Mouse (Mus musculus) limb, embryonic 13.5 days (tissue): Measurements from ENCODE around the gene H2-T23. TPM values are rescaled to one million over a fixed set of nuclear protein-coding genes. Genes with fewer than 3 reads are reported as not detected.
A peak's percentile ranks its signal among the peaks of the same experiment; 100 is the strongest.
"Not testable (repeated sequence)": the region's sequence is repeated elsewhere in the genome, so short reads cannot be mapped to it uniquely, and the experiment has no call there.

Experiments
- ATAC-seq: fragments of 200-750 bp; cut with Nextera tagmentation; 2 replicates; pipeline ENCODE4 v1.8.0; 2017; ENCODE audit warnings: low read depth, moderate number of reproducible peaks, moderate TSS enrichment; ENCODE audit not compliant: low FRiP score
- H3K27ac ChIP-seq: fragments of 300-500 bp; sonication (generic); 2 replicates; pipeline ENCODE4 v1.5.1; 2015; ENCODE audit warnings: inconsistent platforms, mild to moderate bottlenecking, moderate library complexity
- H3K27me3 ChIP-seq: fragments of 300-500 bp; sonication (generic); 2 replicates; pipeline ENCODE4 v1.6.1; 2015; ENCODE audit warnings: mild to moderate bottlenecking, inconsistent platforms
- H3K36me3 ChIP-seq: fragments of 300-500 bp; sonication (generic); 2 replicates; pipeline ENCODE4 v1.6.1; 2015; ENCODE audit warnings: inconsistent platforms, mild to moderate bottlenecking, moderate library complexity
- H3K4me1 ChIP-seq: fragments of 300-500 bp; sonication (generic); 2 replicates; pipeline ENCODE4 v1.6.1; 2015; ENCODE audit warnings: inconsistent platforms
- H3K4me2 ChIP-seq: fragments of 300-500 bp; sonication (generic); replicated peaks from 2 replicates; pipeline ENCODE4 v1.6.1; 2015; ENCODE audit warnings: inconsistent platforms, mild to moderate bottlenecking, moderate library complexity
- H3K4me3 ChIP-seq: fragments of 300-500 bp; sonication (generic); 2 replicates; pipeline ENCODE4 v1.5.1; 2015; ENCODE audit warnings: moderate library complexity, mild to moderate bottlenecking, inconsistent platforms
- H3K9ac ChIP-seq: fragments of 300-500 bp; sonication (generic); 2 replicates; pipeline ENCODE4 v1.6.1; 2015; ENCODE audit warnings: mild to moderate bottlenecking, inconsistent platforms
- H3K9me3 ChIP-seq: fragments of 300-500 bp; sonication (generic); 2 replicates; pipeline ENCODE4 v1.6.1; 2016; ENCODE audit warnings: inconsistent platforms
- WGBS: fragments of 180-500 bp; shearing (Covaris S2); methylation state at CpG from one replicate; pipeline ENCODE4 v1.1.7; 2015; 5-methylcytosine and 5-hydroxymethylcytosine counted together
- polyA plus RNA-seq: library from polyadenylated mRNA; unstranded; fragments of >200 nt; fragmentation: Nextera tagmentation; extraction: Ambion mirVana; gene quantifications from 2 replicates; pipeline ENCODE4 v1.2.1, GENCODE M21; 2015

The H2-T23 gene
- polyA plus RNA-seq, 1 experiment from 2014 or later = 7.3 TPM

GRCm38 (mm10) chr17:36021309-36021708 is 11.3 kb downstream of the H2-T23 start:
- no peak overlapping the region for H3K4me3 ChIP-seq
- H3K9me3 ChIP-seq = no peaks in the 10 kb centered on the region
- 94% methylated on average over 1 of the region's 1 CpGs for WGBS
- H3K27me3 ChIP-seq = no peaks in the 10 kb centered on the region
- H3K4me2 ChIP-seq = peak overlapping the region; percentile 36; the same call in 1 of the 2 replicates
- no peak overlapping the region for H3K27ac ChIP-seq
- H3K4me1 ChIP-seq = peaks cover 5% of the 10 kb centered on the region; the same call in 1 of the 2 replicates
- no peak for ATAC-seq
- H3K36me3 ChIP-seq = no peaks in the 10 kb centered on the region
- no peak overlapping the region for H3K9ac ChIP-seq

- Histone ChIP-seq H3K4me2 (peak within 1 kb of the TSS; percentile 36; the same call in 1 of the 2 replicates), H3K4me1 (peaks cover 5% of the 10 kb centered on the region; the same call in 1 of the 2 replicates), H3K36me3 (0 out of 2 replicates have a peak, but pooled peaks cover 5% of the 10 kb centered on the region), H3K27me3 (no peaks in the 10 kb centered on the region), H3K27ac (no peak within 1 kb of the TSS; the same call in 1 of the 2 replicates), H3K9me3 (no peaks in the 10 kb centered on the region), H3K9ac (no peak within 1 kb of the TSS), H3K4me3 (no peak within 1 kb of the TSS)
- peak; percentile 40; the same call in 1 of the 2 replicates for ATAC-seq
- 42% methylated on average over 15 of the region's 15 CpGs for WGBS
Observed at GRCm38 (mm10) chr17:36020191-36021073, 12.2 kb downstream of the H2-T23 start, which contains the start of gene H2-T24. TSS of gene H2-T24 (minus strand) at chr17:36020560.

GRCm38 (mm10) chr17:36019519-36019918 is 13.1 kb downstream of the H2-T23 start:
- Histone ChIP-seq H3K4me1 (peaks cover 5% of the 10 kb centered on the region; the same call in 1 of the 2 replicates), H3K4me2 (no peak overlapping the region), H3K36me3 (peaks cover 14% of the 10 kb centered on the region), H3K27ac (no peak overlapping the region), H3K27me3 (no peaks in the 10 kb centered on the region), H3K4me3 (no peak overlapping the region), H3K9me3 (no peaks in the 10 kb centered on the region), H3K9ac (no peak overlapping the region)
- WGBS = 74% methylated on average over 3 of the region's 3 CpGs
- ATAC-seq = no peak

DNA sequence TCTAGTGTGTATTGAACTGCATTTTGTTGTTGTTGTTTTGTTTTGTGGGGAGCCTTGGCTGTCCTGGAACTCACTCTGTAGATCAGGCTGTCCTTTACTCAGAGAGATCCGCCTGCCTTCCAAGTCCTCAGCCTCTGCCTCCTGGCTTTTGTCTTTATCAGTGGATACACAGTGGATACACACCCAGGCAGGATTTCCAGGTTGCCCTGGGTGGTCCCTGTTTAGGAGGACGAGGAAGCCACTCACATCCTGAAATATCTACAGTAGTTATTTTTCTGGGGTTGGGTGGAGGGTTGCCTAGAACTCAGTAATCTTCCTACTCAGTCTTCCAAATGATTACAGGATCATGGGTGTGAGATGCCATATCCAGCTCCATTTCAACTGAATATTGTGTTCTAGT is 13.7 kb downstream of the H2-T23 start:
- peaks cover 19% of the 10 kb centered on the region for H3K36me3 ChIP-seq
- no peak overlapping the region for H3K4me2 ChIP-seq
- H3K27me3 ChIP-seq = no peaks in the 10 kb centered on the region
- no peaks in the 10 kb centered on the region for H3K9me3 ChIP-seq
- 75% methylated on average over 2 of the region's 2 CpGs for WGBS
- peaks cover 5% of the 10 kb centered on the region; the same call in 1 of the 2 replicates for H3K4me1 ChIP-seq
- H3K9ac ChIP-seq = no peak overlapping the region
- H3K4me3 ChIP-seq = no peak overlapping the region
- no peak for ATAC-seq
- no peak overlapping the region for H3K27ac ChIP-seq

DNA sequence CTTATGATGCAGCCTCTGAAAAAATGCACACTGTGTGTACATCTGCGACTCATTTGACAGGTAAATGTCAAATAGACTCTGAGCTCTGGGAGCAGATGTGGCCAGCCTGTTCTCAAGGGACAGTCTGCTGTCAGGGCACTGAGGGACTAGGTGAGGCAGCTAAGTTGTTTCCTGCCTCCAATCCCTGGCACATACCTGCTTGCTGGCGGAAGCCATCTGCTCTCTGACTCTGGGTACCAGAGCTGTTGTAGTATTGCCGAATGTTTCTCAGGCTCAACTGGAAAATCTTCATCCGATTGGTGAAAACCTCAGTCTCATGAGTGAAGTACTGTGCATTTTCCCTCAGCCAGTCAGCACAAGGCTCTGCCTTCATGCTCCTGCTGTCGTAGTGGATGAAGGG is 15.6 kb downstream of the H2-T23 start:
- no peak overlapping the region for H3K4me2 ChIP-seq
- no peaks in the 10 kb centered on the region for H3K9me3 ChIP-seq
- no peaks in the 10 kb centered on the region for H3K27me3 ChIP-seq
- H3K9ac ChIP-seq = no peak overlapping the region
- peaks cover 19% of the 10 kb centered on the region for H3K36me3 ChIP-seq
- no peak overlapping the region for H3K27ac ChIP-seq
- peaks cover 5% of the 10 kb centered on the region; the same call in 1 of the 2 replicates for H3K4me1 ChIP-seq
- no peak for ATAC-seq
- WGBS = 86% methylated on average over 5 of the region's 5 CpGs
- H3K4me3 ChIP-seq = no peak overlapping the region

DNA sequence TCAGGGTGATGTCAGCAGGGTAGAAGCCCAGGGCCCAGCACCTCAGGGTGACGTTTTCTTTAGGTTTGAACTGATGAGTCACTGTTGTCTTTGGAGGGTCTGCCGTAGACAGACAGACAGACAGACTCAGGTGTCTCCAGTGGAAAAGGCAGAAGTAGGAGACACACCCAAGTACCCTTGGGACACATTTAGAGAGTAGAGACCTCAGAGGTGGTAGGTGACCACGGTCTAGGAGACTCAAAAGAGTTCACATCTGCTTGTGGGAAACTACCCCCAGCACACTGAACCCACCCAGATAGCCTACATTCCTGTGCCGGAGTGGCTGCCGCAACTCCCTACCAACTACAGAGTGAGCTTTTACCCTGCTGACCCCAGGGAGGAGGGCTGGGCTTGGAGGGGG is 17.7 kb downstream of the H2-T23 start:
- Histone ChIP-seq H3K36me3 (peaks cover 19% of the 10 kb centered on the region), H3K9me3 (no peaks in the 10 kb centered on the region), H3K9ac (no peak overlapping the region), H3K27me3 (no peaks in the 10 kb centered on the region), H3K4me3 (no peak overlapping the region), H3K4me2 (no peak overlapping the region), H3K4me1 (no peaks in the 10 kb centered on the region), H3K27ac (no peak overlapping the region)
- no peak for ATAC-seq
- WGBS = 96% methylated on average over 5 of the region's 5 CpGs

DNA sequence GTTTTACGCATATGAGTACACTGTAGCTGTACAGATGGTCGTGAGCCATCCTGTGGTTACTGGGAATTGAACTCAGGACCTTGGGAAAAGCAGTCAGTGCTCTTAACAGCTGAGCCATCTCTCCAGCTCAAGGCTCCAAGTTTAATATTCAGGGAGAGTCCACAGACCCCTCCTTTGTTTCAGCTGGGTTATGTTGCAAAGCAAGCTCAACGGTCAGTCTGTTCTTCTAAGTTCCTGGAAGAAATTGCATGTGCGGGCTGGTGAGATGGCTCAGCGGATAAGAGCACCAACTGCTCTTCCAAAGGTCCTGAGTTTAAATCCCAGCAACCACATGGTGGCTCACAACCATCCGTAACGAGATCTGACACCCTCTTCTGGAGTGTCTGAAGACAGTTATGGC is 28.2 kb downstream of the H2-T23 start:
- not testable (repeated sequence) for H3K9me3 ChIP-seq, H3K27me3 ChIP-seq, ATAC-seq, H3K9ac ChIP-seq, H3K4me2 ChIP-seq, H3K4me1 ChIP-seq, H3K4me3 ChIP-seq, H3K27ac ChIP-seq
- peaks cover 11% of the 10 kb centered on the region for H3K36me3 ChIP-seq
- 95% methylated on average over 7 of the region's 7 CpGs for WGBS

DNA sequence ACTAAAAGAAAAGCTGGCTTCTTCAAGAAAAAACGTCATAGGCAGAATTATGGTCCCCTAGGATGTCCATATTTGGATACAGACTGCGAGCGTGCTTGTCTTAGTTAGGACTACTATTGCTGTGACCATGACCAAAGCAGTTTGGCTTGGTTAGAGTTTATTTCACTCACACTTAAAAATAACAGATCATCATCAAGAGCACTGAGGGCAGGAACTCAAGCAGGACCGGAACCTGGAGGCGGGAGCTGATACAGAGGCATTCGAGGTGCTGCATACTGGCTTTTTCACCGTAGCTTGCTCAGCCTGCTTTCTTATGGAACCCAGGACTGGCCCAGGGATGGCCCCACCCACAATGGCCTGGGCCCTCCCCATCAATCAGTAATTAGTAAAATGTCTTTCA is 29.3 kb downstream of the H2-T23 start:
- H3K27ac ChIP-seq = no peak overlapping the region
- H3K4me3 ChIP-seq = no peak overlapping the region
- H3K27me3 ChIP-seq = no peaks in the 10 kb centered on the region
- H3K9me3 ChIP-seq = peaks cover 6% of the 10 kb centered on the region; the same call in 1 of the 2 replicates
- H3K4me2 ChIP-seq = no peak overlapping the region
- H3K9ac ChIP-seq = no peak overlapping the region
- WGBS = 92% methylated on average over 7 of the region's 7 CpGs
- no peak for ATAC-seq
- peaks cover 11% of the 10 kb centered on the region for H3K36me3 ChIP-seq
- H3K4me1 ChIP-seq = no peaks in the 10 kb centered on the region

DNA sequence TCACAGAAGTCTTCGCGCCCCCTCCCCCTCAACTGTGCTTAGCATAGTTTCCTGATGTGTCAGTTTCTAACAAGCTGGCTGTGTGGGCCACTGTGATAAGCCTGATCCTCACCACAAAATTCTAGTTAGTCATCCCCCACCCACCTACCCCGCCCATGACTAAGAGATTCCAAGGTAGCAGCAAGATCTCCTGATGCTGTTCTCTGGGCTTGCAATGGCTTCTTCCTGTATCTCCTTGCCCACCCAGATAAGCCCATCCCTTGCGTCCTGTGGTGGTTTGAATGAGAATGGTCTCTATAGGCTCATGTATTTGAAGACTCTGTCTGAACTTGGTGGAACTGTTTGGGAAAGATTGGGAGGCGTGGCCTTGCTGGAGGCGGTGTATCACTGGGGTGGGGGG is 30.7 kb downstream of the H2-T23 start:
- no peak overlapping the region for H3K4me3 ChIP-seq
- WGBS = 96% methylated on average over 6 of the region's 6 CpGs
- ATAC-seq = no peak
- no peak overlapping the region for H3K4me2 ChIP-seq
- H3K27me3 ChIP-seq = no peaks in the 10 kb centered on the region
- H3K27ac ChIP-seq = no peak overlapping the region
- peaks cover 6% of the 10 kb centered on the region; the same call in 1 of the 2 replicates for H3K9me3 ChIP-seq
- peaks cover 5% of the 10 kb centered on the region; the same call in 1 of the 2 replicates for H3K4me1 ChIP-seq
- no peak overlapping the region for H3K9ac ChIP-seq
- H3K36me3 ChIP-seq = peaks cover 11% of the 10 kb centered on the region

DNA sequence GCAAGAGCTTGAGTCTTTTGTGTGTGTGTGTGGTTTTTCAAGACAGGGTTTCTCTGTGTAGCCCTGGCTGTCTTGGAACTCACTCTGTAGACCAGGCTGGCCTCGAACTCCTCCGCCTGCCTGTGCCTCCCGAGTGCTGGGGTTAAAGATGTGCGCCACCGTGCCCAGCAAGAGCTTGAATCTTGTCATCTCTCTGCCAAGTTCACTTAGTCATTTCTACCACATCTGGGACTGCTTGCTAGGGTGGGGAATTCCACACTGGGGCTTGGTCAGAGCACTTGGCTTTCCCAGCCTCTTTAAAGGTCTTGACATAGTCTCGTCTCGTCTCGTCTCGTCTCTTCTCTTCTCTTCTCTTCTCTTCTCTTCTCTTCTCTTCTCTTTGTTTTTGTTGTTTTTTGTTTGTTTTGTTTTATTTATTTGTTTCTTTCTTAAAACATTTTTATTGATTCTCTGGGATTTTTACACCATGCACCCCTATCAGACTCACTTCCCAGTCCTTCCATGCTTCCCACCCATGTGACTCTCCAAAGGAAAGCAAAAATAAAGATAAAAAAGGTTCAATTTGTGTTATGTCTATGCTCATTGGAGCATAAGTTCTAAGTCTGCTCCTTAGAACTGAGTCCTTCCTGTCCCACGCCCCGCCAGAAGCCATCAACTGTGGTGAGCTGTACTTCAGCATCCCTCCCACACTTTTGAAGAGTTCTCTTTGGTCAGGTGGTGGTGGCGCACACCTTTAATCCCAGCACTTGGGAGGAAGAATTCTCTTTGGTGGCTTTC is 31.3 kb downstream of the H2-T23 start:
- 92% methylated on average over 12 of the region's 12 CpGs for WGBS

GRCm38 (mm10) chr17:36000349-36000748 is 32.3 kb downstream of the H2-T23 start:
- Histone ChIP-seq H3K36me3 (no peaks in the 10 kb centered on the region), H3K27me3 (no peaks in the 10 kb centered on the region), H3K9ac (no peak overlapping the region), H3K27ac (no peak overlapping the region), H3K9me3 (no peaks in the 10 kb centered on the region), H3K4me2 (no peak overlapping the region), H3K4me1 (peaks cover 13% of the 10 kb centered on the region), H3K4me3 (no peak overlapping the region)
- 83% methylated on average over 4 of the region's 4 CpGs for WGBS
- no peak for ATAC-seq

More for the DNA sequence above, 31.3 kb downstream of the H2-T23 start:
- Histone ChIP-seq H3K27me3 (no peaks in the 10 kb centered on the region), H3K4me2 (no peak overlapping the region), H3K36me3 (peaks cover 5% of the 10 kb centered on the region; the same call in 1 of the 2 replicates), H3K9ac (no peak overlapping the region), H3K4me3 (no peak overlapping the region), H3K27ac (no peak overlapping the region), H3K4me1 (peaks cover 5% of the 10 kb centered on the region; the same call in 1 of the 2 replicates), H3K9me3 (no peaks in the 10 kb centered on the region)
- ATAC-seq = no peak

DNA sequence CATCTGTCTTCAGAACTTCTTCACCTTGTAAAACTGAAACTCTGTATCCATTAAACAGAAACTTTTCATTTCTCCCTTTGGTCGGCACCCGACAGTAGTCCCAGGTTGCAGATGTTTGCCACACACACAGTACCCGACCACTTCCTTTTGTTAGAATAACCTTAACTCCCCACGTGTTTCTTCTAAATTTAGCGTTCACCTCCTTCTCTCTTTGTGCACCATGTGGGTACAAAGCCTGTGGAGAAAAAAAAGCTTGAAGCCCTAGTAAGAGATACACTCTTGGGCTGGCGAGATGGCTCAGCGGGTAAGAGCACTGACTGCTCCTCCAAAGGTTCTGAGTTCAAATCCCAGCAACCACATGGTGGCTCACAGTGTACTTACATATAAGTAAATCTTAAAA is 33.3 kb downstream of the H2-T23 start:
- Histone ChIP-seq H3K27me3 (no peaks in the 10 kb centered on the region), H3K9me3 (no peaks in the 10 kb centered on the region), H3K4me2 (no peak overlapping the region), H3K27ac (no peak overlapping the region), H3K9ac (no peak overlapping the region), H3K36me3 (no peaks in the 10 kb centered on the region), H3K4me1 (peaks cover 18% of the 10 kb centered on the region), H3K4me3 (no peak overlapping the region)
- no peak for ATAC-seq
- WGBS = 86% methylated on average over 7 of the region's 7 CpGs
